Mouse (Mus musculus) midbrain, embryonic 16.5 days (tissue): ENCODE results near the gene Olfr95. TPM values are rescaled to one million over a fixed set of nuclear protein-coding genes. Genes with fewer than 3 reads are reported as not detected.

Experiments used
- ATAC-seq: fragments of 200-750 bp; cut with Nextera tagmentation; 2 replicates; pipeline ENCODE4 v1.8.0; 2017; ENCODE audit warnings: moderate TSS enrichment
- H3K27ac ChIP-seq: fragments of 300-500 bp; sonication (generic); 2 replicates; pipeline ENCODE4 v1.5.1; 2014; ENCODE audit warnings: mild to moderate bottlenecking, low read length, mixed read lengths
- H3K27me3 ChIP-seq: fragments of 300-500 bp; sonication (generic); 2 replicates; pipeline ENCODE4 v1.6.1; 2014; ENCODE audit warnings: low read depth, low read length, mixed read lengths; ENCODE audit not compliant: control insufficient read depth, insufficient read depth
- H3K36me3 ChIP-seq: fragments of 300-500 bp; sonication (generic); 2 replicates; pipeline ENCODE4 v1.6.1; 2014; ENCODE audit warnings: mild to moderate bottlenecking, low read length, moderate library complexity, mixed read lengths; ENCODE audit not compliant: control insufficient read depth, insufficient read depth
- H3K4me1 ChIP-seq: fragments of 300-500 bp; sonication (generic); 2 replicates; pipeline ENCODE4 v1.6.1; 2014; ENCODE audit warnings: mild to moderate bottlenecking, low read length, mixed read lengths; ENCODE audit not compliant: control insufficient read depth, insufficient read depth
- H3K4me2 ChIP-seq: fragments of 300-500 bp; sonication (generic); 2 replicates; pipeline ENCODE4 v1.6.1; 2014; ENCODE audit warnings: mild to moderate bottlenecking, low read length, mixed read lengths
- H3K4me3 ChIP-seq: fragments of 300-500 bp; sonication (generic); 2 replicates; pipeline ENCODE4 v1.5.1; 2014; ENCODE audit warnings: low read depth, mild to moderate bottlenecking, low read length, moderate library complexity, mixed read lengths
- H3K9ac ChIP-seq: fragments of 300-500 bp; sonication (generic); 2 replicates; pipeline ENCODE4 v1.6.1; 2014; ENCODE audit warnings: low read depth, low read length, mixed read lengths
- H3K9me3 ChIP-seq: fragments of 300-500 bp; sonication (generic); replicated peaks from 2 replicates; pipeline ENCODE4 v1.6.1; 2014; ENCODE audit warnings: mild to moderate bottlenecking, low read length, mixed read lengths; ENCODE audit not compliant: control insufficient read depth, poor library complexity, severe bottlenecking
- WGBS: fragments of 180-500 bp; shearing (Covaris S2); extraction: QIAGEN DNeasy Blood & Tissue Kit; methylation state at CpG from one replicate; pipeline ENCODE4 v1.1.7; 2014; 5-methylcytosine and 5-hydroxymethylcytosine counted together
- polyA plus RNA-seq: library from polyadenylated mRNA; unstranded; fragments of >200 nt; fragmentation: Nextera tagmentation; extraction: Ambion mirVana; gene quantifications from 2 replicates; pipeline ENCODE4 v1.2.1, GENCODE M21; 2015

Olfr95 gene
- polyA plus RNA-seq, 1 experiment from 2014 or later, result not detected

GRCm38 (mm10) chr17:37190711-37191110 is 22.2 kb downstream of the Olfr95 start:
- Histone ChIP-seq H3K4me2 (no peak overlapping the region), H3K36me3 (no peaks in the 10 kb centered on the region), H3K27me3 (no peaks in the 10 kb centered on the region), H3K4me3 (no peak overlapping the region), H3K9ac (no peak overlapping the region), H3K9me3 (no peaks in the 10 kb centered on the region), H3K27ac (no peak overlapping the region), H3K4me1 (no peaks in the 10 kb centered on the region)
- no peak for ATAC-seq
- WGBS, result 32% methylated on average over 2 of the region's 2 CpGs

GRCm38 (mm10) chr17:37185474-37185873 is 27.4 kb downstream of the Olfr95 start:
- Histone ChIP-seq H3K27me3 (no peaks in the 10 kb centered on the region), H3K4me2 (no peak overlapping the region), H3K9ac (no peak overlapping the region), H3K36me3 (no peaks in the 10 kb centered on the region), H3K4me3 (no peak overlapping the region), H3K9me3 (no peaks in the 10 kb centered on the region), H3K27ac (no peak overlapping the region), H3K4me1 (no peaks in the 10 kb centered on the region)
- 61% methylated on average over 6 of the region's 6 CpGs for WGBS
- no peak for ATAC-seq

- H3K4me1 ChIP-seq, result no peaks in the 10 kb centered on the region
- H3K27me3 ChIP-seq, result no peaks in the 10 kb centered on the region
- no peak for ATAC-seq
Observed at GRCm38 (mm10) chr17:37161394-37161793, 51.5 kb downstream of the Olfr95 start, which contains the start of gene Olfr93. Gene Olfr93 (minus strand): TSS chr17:37161494.

More at GRCm38 (mm10) chr17:37161394-37161793, 51.5 kb downstream of the Olfr95 start, which contains the start of gene Olfr93:
- Histone ChIP-seq H3K4me2 (no peak within 1 kb of the TSS), H3K9me3 (no peaks in the 10 kb centered on the region), H3K36me3 (no peaks in the 10 kb centered on the region), H3K4me3 (no peak within 1 kb of the TSS), H3K27ac (no peak within 1 kb of the TSS), H3K9ac (no peak within 1 kb of the TSS)

Other genes starting within 250 kb of the Olfr95 start
- 0.42 and 0.44 TPM in 2 replicates for gene 2410137M14Rik, start 231.9 kb downstream of the Olfr95 start, polyA plus RNA-seq
- 2.9 and 3.4 TPM in 2 replicates for gene H2-M5, start 223.6 kb downstream of the Olfr95 start, polyA plus RNA-seq
- gene Zfp57, start 212.0 kb downstream of the Olfr95 start, polyA plus RNA-seq, result 280 and 312 TPM in 2 replicates
- 2.0 and 3.2 TPM in 2 replicates for gene Mog, start 189.7 kb downstream of the Olfr95 start, polyA plus RNA-seq
- gene Gabbr1, start 167.2 kb downstream of the Olfr95 start, polyA plus RNA-seq, result 81.7 and 94.9 TPM in 2 replicates
- not detected in 2 replicates for gene Olfr90, start 124.6 kb downstream of the Olfr95 start, polyA plus RNA-seq
- gene Olfr91, start 114.8 kb downstream of the Olfr95 start, polyA plus RNA-seq, result not detected in 2 replicates
- gene Olfr92, start 93.0 kb downstream of the Olfr95 start, polyA plus RNA-seq, result not detected in 2 replicates
- gene Olfr93, start 51.6 kb downstream of the Olfr95 start, polyA plus RNA-seq, result not detected in 2 replicates
- gene Ubd, start 19.2 kb downstream of the Olfr95 start, polyA plus RNA-seq, result not detected in 2 replicates
- not detected in 2 replicates for gene Olfr94, start 12.1 kb downstream of the Olfr95 start, polyA plus RNA-seq
- not detected in 2 replicates for gene Olfr96, start 7.0 kb upstream of the Olfr95 start, polyA plus RNA-seq
- not detected in 2 replicates for gene Olfr97, start 24.2 kb upstream of the Olfr95 start, polyA plus RNA-seq
- gene Olfr98, start 50.6 kb upstream of the Olfr95 start, polyA plus RNA-seq, result not detected in 2 replicates
- gene H2-M3, start 57.1 kb upstream of the Olfr95 start, polyA plus RNA-seq, result 1.2 and 1.9 TPM in 2 replicates
- not detected in 2 replicates for gene Olfr99, start 70.3 kb upstream of the Olfr95 start, polyA plus RNA-seq
- not detected in 2 replicates for gene Olfr101, start 91.2 kb upstream of the Olfr95 start, polyA plus RNA-seq
- gene Olfr102, start 103.9 kb upstream of the Olfr95 start, polyA plus RNA-seq, result not detected in 2 replicates
- not detected in 2 replicates for gene Olfr103, start 126.6 kb upstream of the Olfr95 start, polyA plus RNA-seq
- not detected in 2 replicates for gene Olfr104-ps, start 146.5 kb upstream of the Olfr95 start, polyA plus RNA-seq
- not detected in 2 replicates for gene Olfr105-ps, start 165.9 kb upstream of the Olfr95 start, polyA plus RNA-seq
- gene Olfr106-ps, start 177.3 kb upstream of the Olfr95 start, polyA plus RNA-seq, result not detected in 2 replicates
- gene Olfr107, start 186.1 kb upstream of the Olfr95 start, polyA plus RNA-seq, result not detected in 2 replicates
- gene Olfr108, start 232.4 kb upstream of the Olfr95 start, polyA plus RNA-seq, result not detected in 2 replicates
- not detected in 2 replicates for gene Olfr109, start 245.8 kb upstream of the Olfr95 start, polyA plus RNA-seq